Mouse (Mus musculus): ENCODE data around the gene Ppib.

GRCm38 (mm10) chr9:66105168-66105567, 45.1 kb downstream of the Ppib start:
- no peak for TF ChIP-seq CTCF (conservative IDR thresholded peaks at IDR 0.05; ENCODE audit: low read length)
- TF ChIP-seq POU5F1 (IDR thresholded peaks at IDR 0.05; ENCODE audit: borderline replicate concordance, low read length), result no peak
